Mouse (Mus musculus) telencephalon, adult 2 months (tissue): ENCODE data around the gene Ankrd13a.

ENCODE experiments used
- DNase-seq: peaks from one replicate; pipeline ENCODE4 v3.0.0-alpha.2; 2011; ENCODE audit warnings: low read depth, low spot score

The Ankrd13a gene

GRCm38 (mm10) chr5:114797253-114797652 lies 22.8 kb downstream of the Ankrd13a start:
- DNase-seq: no peak

- no peak for DNase-seq
These were observed 25.4 kb downstream of the Ankrd13a start for GRCm38 (mm10) chr5:114799848-114800247.

DNA sequence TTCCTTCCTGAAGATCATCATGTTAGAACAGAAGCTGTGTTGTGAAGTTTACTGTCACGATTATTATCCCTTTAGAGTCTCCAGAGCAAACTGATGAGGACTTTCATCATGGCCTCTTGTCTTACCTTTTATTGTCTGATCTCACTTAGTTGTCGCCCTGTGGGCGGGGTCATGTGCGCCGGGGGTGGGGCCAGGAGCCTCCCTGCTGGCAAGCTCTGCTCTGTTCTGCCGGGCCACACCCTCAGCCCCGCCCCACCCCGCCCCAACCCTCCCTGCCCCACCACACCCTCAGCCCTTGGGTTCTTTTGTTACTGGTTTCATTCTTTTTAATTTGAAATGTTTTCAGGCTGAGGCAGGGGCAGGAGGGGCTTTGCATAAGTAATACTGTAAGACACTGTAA lies 26.6 kb downstream of the Ankrd13a start:
- no peak for DNase-seq

DNA sequence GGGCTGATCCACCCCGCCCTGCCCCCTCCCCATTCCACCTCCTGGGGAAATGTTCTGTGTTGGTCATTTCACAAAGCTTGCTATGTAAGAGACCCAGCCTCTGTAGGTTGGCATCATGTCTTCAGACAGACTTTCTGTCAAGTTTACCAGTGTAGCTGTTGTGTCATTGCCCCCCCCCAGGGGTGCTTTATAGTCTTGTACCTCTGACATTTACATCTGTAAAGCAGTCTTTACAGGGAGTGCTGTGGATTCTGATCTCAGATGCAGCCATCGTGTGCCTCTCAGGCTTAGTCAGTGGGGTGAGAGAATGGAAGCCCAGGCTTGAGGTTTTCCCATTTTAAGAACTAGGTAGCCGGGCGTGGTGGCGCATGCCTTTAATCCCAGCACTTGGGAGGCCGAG lies 27.4 kb downstream of the Ankrd13a start:
- DNase-seq: no peak

DNA sequence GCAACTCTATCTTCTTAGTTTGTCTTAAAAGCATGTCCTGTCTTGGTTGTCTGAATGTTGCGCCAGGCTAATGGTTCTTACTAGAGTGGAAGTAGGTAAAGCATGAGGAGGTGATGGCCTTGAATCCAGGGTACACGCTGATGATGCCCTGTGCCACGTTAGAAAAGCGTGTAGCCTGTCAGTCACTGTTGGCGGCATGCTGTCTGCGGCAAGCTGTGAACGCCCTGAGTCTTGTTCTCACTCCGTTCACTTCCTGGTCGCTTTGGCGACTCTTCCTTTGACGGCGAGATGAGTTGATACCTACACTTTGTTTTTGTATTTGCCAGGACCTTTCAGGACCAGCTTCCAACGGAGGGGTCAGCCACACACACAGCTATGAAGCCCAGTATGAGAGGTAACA lies 28.8 kb downstream of the Ankrd13a start:
- DNase-seq: no peak

DNA sequence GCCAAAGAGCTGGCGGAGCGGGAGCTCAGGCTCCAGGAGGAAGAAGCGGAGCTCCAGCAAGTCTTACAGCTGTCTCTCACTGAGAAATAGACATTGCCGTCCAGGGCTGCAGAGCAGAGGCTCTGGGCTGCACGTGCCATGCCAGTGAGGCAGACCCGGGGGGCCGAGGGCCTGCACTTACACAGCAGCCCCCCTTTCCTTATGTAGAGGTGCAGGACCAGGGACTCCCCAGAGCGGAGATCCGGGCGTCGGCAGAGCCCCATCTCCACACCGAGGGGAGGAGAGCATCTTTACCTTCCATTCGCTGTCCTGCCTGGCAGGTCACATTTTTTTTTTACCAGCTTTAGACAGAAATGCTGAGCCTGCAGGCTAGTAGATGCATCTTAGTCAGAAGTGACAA lies 29.9 kb downstream of the Ankrd13a start:
- no peak for DNase-seq

- DNase-seq: no peak
These were observed 30.5 kb downstream of the Ankrd13a start for GRCm38 (mm10) chr5:114804958-114805357.

DNA sequence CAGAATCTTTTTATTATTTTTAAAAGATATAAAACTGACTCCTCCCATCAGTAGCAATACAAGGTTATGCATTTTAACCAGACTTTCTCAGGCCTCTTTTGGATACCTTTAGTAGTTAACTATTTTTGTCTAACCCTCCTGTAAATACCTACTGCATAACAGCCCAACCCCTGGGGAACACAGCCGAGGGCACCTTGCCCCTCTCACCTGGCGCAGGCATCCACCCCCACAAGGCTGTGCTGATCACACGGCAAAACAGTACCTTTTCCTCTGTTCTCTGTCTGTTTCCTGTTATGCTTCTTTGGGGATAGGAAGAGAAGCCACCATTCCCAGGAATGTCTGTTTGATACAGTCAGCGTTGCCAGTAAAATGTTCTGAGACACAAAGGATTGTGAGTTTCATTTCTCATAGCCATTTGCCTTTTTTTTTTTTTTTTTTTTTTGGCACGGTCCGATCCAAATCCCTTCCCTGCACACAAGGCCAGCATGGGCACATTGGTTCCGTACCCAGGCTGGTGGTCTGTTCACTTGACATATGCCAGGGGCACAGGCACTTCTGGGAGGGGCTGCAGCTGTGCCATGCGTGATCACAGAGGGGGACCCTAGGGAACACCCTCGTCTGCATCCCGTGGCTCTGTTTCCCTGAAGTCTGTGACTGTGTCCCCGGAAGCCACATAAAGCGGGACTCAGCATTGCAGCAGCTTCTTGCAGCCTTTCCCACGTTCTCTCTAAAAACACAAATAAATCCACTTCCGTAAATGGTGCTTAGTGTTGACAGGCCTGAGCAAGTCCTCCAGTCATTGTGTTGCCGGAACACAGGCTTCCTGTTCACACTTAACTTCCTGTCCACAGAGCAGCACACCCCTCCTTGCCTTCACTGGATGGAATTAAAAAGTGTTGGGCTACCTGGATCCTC lies 31.2 kb downstream of the Ankrd13a start:
- no peak for DNase-seq

DNA sequence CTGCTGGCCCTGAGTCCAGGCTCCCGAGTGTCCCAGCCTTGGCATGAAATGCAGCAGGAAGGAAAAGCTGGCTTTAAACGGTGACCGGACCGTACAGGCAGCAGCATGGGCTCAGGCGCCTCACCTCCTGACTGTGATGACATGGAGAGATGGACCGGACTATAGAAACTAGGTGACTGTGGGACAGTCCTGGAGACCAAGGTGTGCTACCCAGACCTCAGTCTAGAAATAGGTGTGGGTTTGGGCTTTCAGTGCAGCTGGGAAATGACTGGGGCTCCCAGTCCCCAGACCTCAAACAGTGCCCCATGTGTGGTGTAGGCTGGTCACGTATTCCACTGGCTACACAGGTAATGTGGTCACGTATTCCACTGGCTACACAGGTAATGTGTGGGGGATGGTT lies 32.2 kb downstream of the Ankrd13a start:
- DNase-seq: no peak

- DNase-seq: no peak
These were observed 32.6 kb downstream of the Ankrd13a start for GRCm38 (mm10) chr5:114807063-114807462.

- DNase-seq: no peak
These were observed 33.0 kb downstream of the Ankrd13a start for GRCm38 (mm10) chr5:114807468-114807867.

- DNase-seq: no peak
These were observed 33.4 kb downstream of the Ankrd13a start for GRCm38 (mm10) chr5:114807893-114808292.

- no peak for DNase-seq
These were observed 33.9 kb downstream of the Ankrd13a start for GRCm38 (mm10) chr5:114808385-114808784.

- no peak for DNase-seq
These were observed 34.8 kb downstream of the Ankrd13a start for GRCm38 (mm10) chr5:114809181-114809756.

- no peak for DNase-seq
These were observed 35.3 kb downstream of the Ankrd13a start for GRCm38 (mm10) chr5:114809826-114810225.

DNA sequence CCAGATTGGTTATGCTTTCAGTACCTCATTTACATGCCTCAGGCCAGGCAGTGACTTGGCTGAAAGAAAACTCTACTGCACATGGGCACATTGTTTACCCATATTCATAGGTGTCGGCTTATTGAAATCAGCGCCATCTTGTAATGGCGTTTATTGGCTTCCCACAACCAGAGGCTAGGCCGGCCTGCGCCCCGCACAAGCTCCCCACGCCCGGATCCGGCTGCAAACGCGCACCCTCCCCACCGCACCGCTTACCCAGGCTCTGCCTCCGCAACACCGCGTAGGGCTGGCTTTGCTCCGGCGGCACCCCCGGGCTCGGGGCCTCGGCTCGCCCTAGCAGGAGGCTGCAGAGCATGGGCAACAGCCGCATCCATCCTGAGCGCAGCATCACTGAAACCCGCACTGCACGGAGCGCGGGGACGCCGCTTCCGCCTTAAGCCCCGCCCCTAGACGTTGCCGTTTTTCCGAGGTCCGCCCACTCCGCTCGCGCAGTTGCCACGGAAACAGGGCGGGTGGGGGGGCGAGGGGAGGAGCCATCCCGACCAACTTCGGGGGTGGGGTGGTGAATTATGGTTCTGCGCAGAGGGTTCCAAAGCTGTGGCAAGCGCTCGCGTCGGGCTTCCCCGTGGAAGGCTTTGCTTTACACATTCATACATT lies 39.2 kb downstream of the Ankrd13a start:
- DNase-seq: peak; percentile 90

- DNase-seq: no peak
These were observed 42.1 kb downstream of the Ankrd13a start for GRCm38 (mm10) chr5:114816599-114816998.

- no peak for DNase-seq
These were observed 43.6 kb downstream of the Ankrd13a start for GRCm38 (mm10) chr5:114818124-114818523.

DNA sequence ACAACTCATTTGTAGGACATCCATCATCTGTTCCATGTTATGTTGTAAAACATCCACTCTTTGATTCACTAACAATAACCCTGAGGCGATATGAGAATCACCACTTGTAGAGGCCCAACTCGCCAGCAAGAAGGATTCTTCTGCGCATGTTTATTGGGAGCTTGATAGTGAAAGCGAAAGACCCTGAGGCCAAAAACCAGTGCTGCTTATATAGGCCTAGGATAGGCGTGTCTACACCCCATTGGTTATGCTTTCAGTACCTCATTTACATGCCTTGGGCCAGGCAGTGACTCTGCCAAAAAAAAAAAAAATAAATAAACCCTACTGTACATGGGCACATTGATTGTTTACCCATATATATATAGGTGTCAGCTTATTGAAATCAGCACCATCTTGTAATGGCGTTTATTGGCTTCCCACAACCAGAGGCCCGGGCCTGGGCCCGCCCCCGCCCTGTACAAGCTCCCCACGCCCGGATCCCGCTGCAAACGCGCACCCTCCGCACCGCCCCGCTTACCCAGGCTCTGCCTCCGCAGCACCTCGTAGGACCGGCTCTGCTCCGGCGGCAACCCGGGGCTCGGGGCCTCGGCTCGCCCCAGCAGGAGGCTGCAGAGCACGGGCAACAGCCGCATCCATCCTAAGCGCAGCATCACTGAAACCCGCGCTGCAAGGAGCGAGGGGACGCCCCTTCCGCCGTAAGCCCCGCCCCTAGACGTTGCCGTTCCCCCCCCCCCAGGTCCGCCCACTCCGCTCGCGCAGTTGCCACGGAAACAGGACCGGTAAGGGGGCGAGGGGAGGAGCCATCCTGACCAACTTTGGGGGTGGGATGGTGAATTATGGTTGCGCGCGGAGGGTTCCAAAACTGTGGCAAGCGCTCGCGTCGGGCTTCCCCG lies 48.6 kb downstream of the Ankrd13a start, which contains the start of gene 1500011B03Rik:
Gene 1500011B03Rik (minus strand): TSS at position 673 of the 893 bp plus-strand sequence.
- peak; percentile 64 for DNase-seq

GRCm38 (mm10) chr5:114824197-114824596 lies 49.7 kb downstream of the Ankrd13a start:
- DNase-seq: no peak

- DNase-seq: peak; percentile 43
These were observed 51.7 kb downstream of the Ankrd13a start for GRCm38 (mm10) chr5:114825978-114826691.
